Mouse (Mus musculus): Measurements from ENCODE around the gene Slamf7.
"Not testable (repeated sequence)": the region's sequence is repeated elsewhere in the genome, so short reads cannot be mapped to it uniquely, and the experiment has no call there.

The Slamf7 gene

DNA sequence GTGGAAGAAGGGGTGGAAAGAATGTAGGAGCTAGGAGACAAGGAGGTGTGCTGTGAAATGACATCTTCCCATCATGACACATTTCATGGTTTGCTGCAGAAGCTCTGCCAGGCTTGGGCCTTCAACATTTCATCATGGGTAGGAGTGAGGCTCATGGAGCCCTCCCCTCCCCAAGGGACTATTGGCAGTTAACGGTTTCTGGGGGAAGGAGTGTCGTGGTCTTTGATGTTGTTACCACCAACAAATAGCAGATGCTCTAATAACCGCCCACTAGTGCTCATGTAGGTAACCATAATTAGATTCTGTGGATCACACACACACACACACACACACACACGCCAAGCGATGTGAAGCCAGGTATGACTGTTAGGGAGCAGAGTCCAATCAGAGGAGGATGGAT lies at the start of gene Slamf7:
Gene Slamf7, minus strand, starts transcription at position 302 of the 400 bp plus-strand sequence.
- DNase-seq, result no peak

DNA sequence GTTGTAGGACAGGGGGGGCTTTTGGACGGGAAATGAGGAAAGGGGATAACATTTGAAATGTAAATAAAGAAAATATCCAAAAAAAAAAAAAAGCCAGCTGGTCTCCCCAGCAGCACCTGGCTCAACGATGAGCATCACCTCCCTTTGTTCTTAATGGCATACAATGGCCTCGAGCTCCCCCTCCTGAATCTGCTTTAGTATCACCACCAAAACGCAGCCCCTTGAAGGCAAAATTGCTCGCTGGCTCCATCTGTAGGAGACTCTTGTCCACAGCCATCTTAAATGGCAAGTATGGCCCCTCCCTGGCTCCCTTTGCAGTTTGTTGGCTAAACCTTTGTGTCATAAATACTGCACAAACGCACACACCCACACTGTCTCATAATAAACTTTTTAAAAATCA lies 46.1 kb upstream of the Slamf7 start:
- DNase-seq, result no peak

GRCm38 (mm10) chr1:171693918-171694317 lies 41.1 kb upstream of the Slamf7 start:
- no peak for DNase-seq

- DNase-seq, result no peak
Observed at GRCm38 (mm10) chr1:171687320-171687719, 34.5 kb upstream of the Slamf7 start.

- no peak for DNase-seq
Observed at GRCm38 (mm10) chr1:171684923-171685322, 32.1 kb upstream of the Slamf7 start.

DNA sequence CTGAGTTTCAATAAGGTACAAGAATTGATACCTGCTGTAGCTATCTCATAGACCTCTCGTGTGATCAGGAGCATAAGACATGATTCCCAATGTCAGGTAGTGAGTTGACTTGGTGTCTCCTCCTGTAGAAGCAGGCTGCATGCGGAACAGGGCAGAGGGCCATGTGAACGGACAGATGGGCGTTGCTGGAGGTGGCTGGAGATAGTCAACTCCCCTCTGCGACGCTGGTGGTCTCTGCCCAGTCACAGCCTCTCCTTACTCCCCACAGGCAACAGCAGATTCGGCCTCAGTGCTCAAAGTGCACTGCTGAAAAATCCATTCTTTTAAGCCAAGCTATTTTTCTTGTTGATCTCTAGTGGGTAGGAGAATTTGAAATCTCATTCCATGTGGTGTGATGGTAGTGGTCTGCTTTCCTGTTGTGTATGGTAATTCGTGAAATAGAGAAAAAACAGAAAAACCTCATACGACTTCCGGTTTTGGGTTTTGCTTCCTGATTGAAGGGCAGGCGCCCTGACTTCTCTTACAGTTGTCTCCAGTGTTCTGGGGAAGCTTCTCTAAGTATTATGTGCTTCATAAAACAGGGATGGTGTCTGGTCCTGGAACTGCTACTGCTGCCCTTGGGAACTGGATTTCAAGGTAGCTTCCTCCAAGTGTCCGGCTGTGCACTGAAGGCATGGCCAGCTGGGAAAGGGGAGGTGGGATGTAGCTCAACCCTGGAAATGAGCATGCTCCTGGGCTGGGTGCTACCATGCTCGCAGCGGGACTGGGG lies 28.9 kb upstream of the Slamf7 start, which contains the start of gene Cd48:
Gene Cd48, plus strand, starts transcription at position 479 of the 769 bp plus-strand sequence.
- no peak for DNase-seq

- DNase-seq, result no peak
Observed at GRCm38 (mm10) chr1:171681009-171681408, 28.2 kb upstream of the Slamf7 start.

DNA sequence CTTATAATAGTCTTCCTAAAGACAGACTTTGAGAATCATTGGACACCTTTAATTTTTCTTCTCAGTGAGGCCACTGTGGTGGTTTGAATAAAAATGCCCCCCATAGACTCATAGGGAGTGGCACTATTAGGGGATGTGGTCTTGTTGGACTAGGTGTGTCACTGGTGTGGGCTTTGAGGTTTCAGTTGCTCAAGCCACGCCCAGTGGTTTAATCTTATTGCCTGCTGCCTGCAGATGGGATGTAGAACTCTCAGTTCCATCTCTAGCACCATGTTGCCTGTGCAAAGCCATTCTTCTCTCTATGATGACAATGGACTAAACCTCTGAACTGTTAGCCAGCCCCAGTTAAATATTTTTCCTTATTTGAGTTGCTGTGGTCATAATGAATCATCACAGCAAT lies 24.9 kb upstream of the Slamf7 start:
- no peak for DNase-seq

DNA sequence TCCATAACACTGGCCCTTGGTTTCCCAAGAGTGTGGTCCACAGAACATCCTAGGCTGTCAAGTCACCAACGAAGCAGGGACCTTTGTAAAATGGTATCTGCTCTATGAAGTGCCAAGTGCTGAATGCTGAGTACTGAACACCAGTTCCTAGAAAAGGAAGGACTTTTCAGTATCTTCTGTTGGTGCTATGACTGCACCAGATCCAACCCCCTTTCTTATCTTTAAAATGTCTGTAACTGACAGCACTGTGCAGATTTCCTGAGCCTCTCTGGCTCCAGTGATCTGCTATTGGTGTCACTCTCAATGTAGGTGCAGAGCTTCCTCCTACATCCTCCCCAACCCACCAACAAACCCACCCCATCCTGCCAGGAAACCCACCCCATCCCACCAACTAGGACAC lies 21.6 kb upstream of the Slamf7 start:
- DNase-seq, result no peak

DNA sequence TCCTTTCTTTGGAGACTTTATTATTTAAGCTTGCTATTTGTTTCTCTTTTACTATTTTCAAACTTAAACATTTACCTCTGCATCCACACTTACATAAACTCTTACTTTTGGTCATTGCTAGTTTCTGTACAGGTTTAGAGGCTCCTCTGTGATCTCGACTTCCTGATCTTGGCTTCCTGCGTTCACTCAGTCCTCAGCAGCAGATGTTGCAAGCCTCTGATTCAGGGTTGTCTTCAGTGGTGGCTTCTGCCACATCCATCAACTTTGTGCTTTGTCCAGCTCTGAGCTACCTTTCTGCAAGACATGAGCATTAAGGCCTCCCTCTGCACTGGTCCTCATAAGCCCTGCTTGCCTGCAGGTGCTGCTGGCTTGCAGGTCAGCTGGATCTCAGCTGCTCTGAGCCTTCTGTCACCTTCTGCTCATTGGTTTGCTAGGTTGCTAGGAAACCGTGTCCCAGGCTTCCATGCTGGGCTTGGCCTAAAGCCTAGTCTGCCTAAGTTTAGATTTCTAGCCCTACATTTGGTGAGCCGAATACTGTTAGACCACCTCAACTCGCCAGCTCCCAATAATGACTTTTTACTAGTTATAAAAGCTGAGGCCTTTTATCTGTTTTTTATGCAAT lies 20.1 kb upstream of the Slamf7 start:
- DNase-seq, result peak; percentile 35

DNA sequence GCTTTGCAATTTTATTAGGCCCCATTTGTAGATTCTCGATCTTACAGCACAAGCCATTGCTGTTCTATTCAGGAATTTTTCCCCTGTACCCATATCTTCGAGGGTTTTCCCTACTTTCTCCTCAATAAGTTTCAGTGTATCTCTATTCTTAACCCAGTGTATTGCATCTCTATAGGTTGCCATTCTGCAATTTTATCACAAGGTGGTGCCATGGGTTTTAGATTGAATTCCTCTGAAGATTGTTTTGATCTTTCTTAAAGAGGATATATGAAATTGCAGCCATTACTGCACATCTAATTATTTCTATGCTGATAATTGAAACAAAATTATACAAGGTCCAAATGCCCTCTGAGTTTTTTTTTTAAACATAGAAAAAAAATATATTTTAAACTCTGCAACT lies 19.6 kb upstream of the Slamf7 start:
- not testable (repeated sequence) for DNase-seq

DNA sequence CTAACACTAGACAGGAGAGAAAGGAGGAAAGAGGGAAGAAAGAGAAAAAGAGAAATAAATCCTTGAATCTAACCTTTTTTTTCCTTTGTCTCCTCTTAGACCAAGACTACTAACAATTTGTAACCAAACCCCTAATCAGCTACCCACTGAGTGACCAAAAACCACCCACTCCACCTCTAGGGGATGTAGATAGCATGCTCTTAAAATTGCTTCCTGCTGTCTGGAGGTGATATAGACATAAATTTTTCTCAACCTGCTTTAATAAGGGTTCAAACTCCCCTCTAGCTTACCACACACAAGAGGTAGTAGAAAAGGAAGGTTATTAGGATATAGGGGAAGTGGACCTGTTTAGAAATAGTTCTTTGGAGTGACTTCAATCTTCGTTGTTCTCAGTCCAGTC lies 14.3 kb upstream of the Slamf7 start:
- no peak for DNase-seq

DNA sequence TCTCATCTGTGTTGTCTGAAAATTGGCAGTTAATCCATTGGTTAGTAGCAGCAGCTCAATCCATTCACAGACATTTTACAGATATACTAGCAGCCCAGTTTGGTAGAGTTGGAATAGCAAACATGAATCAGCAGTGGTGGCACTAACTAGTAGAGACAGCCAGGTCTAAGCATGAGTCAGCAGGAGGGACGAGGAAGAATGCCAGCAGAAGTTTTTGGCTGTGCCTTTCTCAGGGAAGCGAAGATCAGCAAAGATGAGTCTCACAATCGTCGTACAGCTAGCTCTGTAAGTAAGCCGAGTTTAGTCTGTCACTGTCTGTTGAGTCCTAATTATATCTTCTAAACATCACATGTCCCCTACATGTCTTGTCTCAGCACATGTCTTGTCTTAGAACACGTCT lies 13.5 kb upstream of the Slamf7 start:
- DNase-seq, result no peak

- no peak for DNase-seq
Observed at GRCm38 (mm10) chr1:171663757-171664156, 10.9 kb upstream of the Slamf7 start.

DNA sequence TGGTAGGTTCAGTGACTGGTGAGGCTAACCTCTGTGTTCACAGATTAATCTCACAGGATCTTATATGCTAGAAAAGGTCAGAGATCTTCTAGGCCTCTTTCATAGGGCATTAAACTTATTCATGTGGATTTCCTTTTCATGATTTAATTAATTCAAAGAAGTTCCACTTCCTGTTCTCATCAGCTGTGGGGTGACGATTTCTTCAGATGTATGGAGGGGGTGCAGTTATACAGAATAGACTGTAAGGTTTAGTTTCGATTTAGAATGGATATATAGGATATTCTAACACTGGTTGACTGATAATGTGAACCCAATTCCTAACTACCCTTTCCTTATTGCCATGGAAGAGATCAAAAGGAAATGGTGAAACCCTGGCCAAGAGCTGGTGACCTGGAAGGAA lies 8.6 kb upstream of the Slamf7 start:
- DNase-seq, result no peak

- no peak for DNase-seq
Observed at GRCm38 (mm10) chr1:171660423-171660822, 7.6 kb upstream of the Slamf7 start.

DNA sequence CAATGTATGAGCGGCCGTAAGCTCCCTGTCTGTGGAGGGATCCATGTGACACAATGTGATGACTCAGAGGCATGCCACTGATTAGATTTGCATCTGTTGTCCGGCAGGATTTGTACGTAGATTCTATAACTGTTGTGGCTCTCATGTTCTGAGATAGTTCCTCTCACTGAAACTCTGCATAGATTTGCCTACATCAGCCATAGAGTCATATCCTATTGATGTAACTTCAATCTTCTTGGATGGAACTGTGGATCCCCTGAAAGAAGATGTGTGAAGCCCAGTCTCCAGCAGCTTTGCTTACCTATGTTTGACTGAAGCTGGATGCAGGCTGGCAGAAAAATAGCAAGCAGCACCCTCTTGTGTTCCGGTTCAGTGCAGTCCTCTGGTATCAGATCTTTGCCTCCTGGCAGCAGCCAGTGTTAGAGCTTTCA lies 5.7 kb upstream of the Slamf7 start:
- DNase-seq, result no peak

- DNase-seq, result no peak
Observed at GRCm38 (mm10) chr1:171648840-171649239, 4.0 kb downstream of the Slamf7 start.

DNA sequence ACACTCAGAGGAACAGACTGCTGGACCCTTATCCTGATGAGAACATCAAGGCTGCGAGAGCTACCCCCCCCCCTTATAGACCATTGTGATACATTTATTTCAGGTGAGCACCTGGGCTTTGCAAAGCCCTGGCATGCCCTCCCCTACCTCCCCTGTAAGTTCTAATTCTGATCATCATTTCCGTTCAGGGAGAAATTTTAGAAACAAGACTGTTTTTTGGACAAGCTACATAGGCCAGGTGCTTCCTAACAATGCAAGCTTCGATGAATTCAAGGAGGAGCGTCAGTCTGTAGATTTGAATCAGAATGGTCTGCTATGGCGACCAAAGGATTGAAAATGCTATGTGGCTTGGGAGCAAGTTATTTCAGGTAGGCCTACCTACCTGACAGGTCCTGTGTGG lies 5.1 kb downstream of the Slamf7 start:
- no peak for DNase-seq

GRCm38 (mm10) chr1:171646429-171646940 lies 6.3 kb downstream of the Slamf7 start:
- no peak for DNase-seq

DNA sequence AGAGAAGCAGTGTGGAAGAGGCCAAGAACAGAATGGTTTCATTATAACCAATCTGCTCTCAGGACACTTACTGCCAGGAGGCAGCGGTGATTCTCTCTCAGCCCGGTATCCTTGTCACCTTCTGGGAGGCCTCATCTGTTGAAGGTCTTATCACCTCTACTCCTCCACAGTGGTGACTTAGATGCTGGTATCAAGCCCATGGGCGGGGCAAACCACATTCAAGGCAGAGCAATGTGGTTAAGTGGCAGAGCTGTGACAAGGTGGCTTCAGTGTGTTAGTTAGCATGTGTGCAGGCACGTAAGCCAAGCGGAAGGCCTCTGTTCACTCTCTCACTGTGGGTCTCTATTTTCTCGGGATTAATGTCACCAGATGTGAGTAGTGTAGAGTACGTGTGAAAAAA lies 9.2 kb downstream of the Slamf7 start:
- DNase-seq, result no peak

- DNase-seq, result no peak
Observed at GRCm38 (mm10) chr1:171640796-171641195, 12.0 kb downstream of the Slamf7 start.

DNA sequence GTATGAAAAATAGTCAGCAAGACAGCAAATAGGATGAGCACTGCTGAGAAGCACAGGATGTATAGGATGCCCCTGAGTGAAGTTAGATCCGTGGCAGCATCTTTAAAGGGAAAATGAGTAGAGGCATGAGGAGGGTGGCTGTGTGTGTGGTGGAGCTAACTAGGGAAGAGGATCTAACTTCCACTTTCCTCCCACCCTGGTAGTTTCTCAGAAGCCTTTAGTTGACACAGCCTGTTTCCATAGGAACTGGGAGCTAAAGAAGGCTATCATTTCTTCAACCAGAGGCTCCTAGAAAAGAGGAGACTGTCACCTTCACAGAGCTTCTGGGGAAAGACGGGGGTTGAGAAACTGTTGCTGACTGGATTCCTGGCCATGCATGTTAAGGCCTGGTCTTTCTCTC lies 14.1 kb downstream of the Slamf7 start:
- DNase-seq, result no peak

DNA sequence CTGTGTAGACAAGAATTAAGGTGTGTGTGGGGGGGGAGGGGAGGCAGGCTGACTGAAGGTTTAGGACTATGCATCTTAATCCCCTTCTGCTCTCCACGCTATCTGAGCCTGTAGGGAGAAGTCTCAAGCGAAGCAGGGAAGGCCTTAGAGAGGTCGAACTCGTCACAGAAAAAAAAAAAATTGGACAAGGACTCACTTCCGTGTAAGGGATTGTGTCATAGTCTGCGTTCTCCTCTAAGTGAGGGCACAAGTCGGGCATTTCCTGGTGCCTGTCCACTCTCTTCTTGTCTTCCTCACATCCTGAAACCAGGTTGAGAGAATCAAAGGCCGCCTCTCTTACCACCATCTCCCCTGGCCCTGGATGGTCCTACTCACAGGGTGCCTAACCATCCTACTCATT lies 15.7 kb downstream of the Slamf7 start:
- no peak for DNase-seq

Data from cerebellum, adult 11-12 months (tissue).